Mouse (Mus musculus): ENCODE measurements around the gene Wdr11. TPM values are rescaled to one million over a fixed set of nuclear protein-coding genes. Genes with fewer than 3 reads are reported as not detected.

The Wdr11 gene
- total RNA-seq (2021): 10 to 100 TPM; 41.0 to 41.5 TPM

DNA sequence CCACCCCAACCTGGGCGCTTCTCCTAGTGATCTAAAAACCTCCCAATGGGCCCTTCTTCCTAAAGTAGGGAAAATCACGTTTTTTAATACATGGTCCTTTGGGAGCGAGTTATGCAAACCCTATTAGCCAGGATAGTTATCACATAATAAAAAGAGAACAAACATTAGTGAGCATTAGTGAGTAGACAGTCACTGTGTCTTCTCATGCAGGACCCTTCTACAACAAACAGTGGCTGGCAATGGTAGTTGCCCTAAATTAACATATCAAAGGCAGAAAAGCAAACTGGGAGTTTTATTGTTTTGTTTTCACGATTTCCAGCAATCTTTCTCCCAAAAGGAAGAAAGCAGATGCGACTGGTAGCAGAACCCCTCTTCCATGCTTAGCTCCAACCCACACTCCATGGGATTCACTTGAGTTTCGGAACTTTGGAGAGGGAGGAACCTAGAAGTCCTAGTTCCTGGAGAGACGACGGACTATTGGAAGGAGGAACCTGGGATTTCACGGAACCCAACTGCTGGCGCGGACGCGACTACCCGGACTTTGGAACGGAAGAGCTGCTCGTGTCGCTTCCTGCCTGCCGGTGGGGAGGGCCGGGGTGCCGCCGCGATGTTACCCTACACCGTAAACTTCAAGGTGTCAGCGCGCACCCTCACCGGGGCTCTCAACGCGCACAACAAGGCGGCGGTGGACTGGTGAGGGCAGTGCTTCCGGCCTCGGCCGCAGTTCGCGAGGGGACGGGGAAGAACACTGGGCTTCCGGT lies at the start of gene Wdr11:
Gene Wdr11 (plus strand): TSS at position 493 of the 761 bp plus-strand sequence.
- intact Hi-C loops (cut with DNase I): loop anchor here (10.0 kb wide), 2 partner anchors 727 to 807 kb away; no protein-coding TSS in a partner anchor

DNA sequence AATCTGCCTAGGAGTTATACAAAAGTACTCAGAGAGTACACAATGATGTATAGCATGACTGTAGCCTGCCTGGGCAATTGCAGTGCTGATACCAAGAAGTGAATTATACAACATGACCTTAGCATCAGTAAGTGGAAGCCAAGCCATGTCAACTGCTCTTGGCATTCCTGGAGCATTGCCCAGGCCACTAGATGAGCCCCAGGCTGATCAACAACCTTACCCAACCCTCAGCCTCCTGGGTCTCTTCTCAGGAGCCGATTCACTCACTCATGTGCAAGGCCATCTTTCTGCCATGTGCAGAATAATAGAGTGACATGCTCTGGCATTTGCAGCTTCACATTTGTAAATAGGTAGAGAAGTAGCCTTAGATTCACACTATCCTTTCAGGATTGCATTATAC lies 24.1 kb upstream of the Wdr11 start:
- intact Hi-C loops (cut with DNase I): no loop called here
- no peak for DNase-seq (ENCODE audit: low spot score in 2 of 2)

More for the DNA sequence above, at the start of gene Wdr11:
- DNase-seq (ENCODE audit: low spot score in 2 of 2): peak; percentile 83 to 84

DNA sequence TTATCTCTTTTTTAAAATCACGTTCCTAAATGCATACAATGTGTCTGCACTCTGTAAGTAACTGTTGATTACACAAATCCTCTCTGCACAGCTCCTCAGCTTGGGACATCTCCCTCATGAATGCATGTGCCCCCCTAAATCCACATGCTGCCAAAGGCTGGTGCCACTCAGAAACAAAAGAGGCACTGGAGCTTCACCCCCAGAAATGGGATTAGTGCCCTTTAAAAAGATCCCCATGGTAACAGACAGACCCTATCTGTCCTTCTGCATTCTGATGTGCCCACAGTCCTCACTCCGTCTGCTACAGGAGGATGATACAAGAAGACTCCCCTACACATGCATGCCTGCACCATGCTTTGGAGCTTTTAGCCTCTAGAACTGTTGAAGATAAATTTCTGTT lies 23.3 kb upstream of the Wdr11 start:
- no peak for DNase-seq (ENCODE audit: low spot score in 2 of 2)
- intact Hi-C loops (cut with DNase I): no loop called here

DNA sequence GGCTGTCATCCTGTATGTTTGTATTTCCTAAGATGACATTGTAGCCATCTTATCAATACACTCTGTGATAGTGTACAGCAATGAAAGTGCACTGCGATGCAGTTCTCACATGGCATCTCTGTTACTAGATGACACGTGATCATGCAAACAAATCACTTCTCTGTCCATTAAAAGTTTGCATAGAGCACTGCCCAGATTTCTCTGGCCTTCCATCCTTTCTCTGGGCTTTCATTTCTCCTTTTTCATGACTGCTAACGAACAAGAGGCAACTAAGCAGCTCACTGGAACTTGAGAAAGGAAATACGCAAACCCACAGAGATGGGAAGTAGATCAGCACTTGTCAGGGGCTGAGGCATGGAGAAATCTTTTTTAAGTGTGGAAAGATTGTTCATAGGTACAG lies 17.2 kb upstream of the Wdr11 start:
- DNase-seq (ENCODE audit: low spot score in 2 of 2): no peak
- intact Hi-C loops (cut with DNase I): no loop called here

DNA sequence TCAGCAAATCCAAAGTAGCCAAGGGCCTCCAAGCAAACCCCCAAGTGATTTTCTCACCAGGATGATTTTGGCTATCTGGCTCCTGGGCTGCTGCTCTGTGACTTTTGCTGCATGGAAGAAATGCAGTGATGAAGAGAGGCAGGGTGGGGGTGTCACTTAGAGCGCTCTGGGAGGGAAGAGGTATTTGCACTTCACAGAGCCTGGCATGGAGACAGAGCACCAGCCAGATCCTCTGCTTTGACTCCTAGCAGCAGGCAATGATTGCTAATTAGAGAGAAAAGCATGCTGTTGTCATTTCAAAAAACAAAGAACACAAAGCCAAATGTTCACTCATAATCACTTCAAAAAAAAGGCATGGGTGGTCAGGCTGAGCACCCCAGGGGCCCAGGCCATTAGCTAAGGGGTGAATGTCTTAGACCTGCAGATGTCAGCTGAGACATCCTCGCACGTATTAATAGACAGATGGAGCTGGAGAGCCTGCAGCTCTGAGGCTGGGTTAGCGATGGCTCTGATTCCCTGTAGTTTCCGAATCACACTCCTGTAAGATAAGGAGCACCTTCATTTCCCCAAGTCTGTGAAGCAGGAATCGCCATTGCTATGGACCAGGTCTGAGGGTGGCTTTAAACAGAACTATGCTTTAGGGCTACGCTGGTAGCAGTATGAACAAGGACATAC lies 16.4 kb upstream of the Wdr11 start:
- DNase-seq (ENCODE audit: low spot score in 2 of 2): no peak
- intact Hi-C loops (cut with DNase I): no loop called here

DNA sequence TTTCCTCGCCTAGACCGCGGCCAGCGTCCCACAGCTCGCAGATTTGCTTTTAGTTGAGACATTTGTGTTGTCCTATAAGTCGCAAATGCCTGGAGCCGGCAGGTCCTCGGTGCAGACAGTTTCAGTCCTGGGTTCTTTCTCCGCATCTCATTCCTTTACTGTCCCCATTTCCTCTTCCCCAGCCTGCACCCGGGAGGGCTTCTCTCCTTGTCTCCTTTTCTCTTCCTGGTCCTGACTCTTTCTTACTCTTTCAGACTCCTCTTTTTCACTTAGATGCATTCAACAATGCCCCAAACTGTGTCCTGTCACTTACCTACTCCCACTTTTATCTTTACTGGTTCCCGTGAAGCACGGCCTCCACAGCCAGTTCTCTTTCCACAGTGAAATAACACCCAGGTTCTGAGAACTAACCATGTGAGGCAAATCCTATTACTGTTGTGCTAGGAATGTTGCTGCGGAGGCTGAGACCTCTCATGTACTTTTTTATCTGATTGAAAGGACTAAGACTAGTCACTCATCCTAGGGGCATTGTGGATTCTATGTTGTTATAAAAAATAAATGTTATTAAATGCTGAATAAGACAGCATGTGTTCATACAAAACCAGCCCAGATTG lies 576 bp downstream of the Wdr11 start:
- no peak for DNase-seq (ENCODE audit: low spot score in 2 of 2)
- intact Hi-C loops (cut with DNase I): loop anchor here (10.0 kb wide), 2 partner anchors 727 to 807 kb away; no protein-coding TSS in a partner anchor

DNA sequence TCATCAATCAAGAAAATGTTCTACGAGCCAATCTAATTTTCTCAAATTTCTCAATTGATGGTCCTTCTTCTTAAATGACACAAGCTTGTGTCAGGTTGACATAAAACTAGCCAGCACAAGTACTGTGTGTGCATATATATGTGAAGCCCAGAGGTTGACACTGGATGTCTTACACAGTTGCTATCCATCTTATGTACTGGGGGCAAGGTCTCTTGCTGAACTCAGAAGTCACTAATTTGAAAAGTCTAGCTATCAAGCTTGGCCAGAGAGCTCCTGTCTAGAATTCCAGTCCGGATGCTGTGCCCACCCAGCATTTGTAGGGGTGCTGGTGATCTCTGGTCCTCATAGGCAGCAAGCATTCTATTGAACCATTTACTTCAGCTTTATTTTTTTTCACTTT lies 5.5 kb downstream of the Wdr11 start:
- DNase-seq (ENCODE audit: low spot score in 2 of 2): no peak
- intact Hi-C loops (cut with DNase I): loop anchor here (10.0 kb wide), 2 partner anchors 732 to 812 kb away; no protein-coding TSS in a partner anchor

DNA sequence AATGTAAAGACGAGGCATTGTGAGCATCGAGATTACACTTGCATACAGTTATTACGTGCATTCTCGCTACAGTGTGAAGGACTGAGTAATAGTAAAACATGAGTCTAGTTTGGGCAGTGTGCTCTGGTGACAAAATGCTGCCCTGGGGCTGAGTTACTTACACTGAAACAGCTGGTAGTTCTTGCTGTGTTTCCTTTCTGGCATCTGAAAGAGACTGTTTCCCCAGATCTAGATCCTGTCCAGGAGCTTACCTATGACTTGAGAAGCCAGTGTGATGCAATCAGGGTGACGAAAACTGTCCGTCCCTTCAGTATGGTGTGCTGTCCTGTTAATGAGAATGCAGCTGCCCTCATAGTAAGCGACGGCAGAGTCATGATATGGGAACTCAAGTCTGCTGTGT lies 14.6 kb downstream of the Wdr11 start:
- intact Hi-C loops (cut with DNase I): no loop called here
- no peak for DNase-seq (ENCODE audit: low spot score in 2 of 2)

DNA sequence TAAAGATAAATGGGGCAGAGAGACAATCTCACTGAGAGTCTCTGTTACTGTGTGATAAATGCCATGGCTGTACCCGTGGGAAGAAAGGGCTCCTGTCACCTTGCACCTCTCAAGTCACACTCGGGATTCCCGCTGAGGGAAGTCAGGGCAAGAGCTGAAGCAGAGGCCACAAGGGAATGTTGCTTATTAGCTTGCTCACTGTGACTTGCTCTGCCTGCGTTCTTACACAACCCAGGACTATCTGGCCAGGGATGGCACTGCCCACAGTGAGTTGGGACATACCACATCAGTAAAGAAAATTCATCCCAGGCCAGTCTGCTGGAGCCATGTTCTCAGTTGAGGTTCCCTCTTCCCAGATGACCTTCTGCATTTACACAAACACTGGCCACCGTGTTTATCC lies 29.5 kb downstream of the Wdr11 start:
- intact Hi-C loops (cut with DNase I): no loop called here

DNA sequence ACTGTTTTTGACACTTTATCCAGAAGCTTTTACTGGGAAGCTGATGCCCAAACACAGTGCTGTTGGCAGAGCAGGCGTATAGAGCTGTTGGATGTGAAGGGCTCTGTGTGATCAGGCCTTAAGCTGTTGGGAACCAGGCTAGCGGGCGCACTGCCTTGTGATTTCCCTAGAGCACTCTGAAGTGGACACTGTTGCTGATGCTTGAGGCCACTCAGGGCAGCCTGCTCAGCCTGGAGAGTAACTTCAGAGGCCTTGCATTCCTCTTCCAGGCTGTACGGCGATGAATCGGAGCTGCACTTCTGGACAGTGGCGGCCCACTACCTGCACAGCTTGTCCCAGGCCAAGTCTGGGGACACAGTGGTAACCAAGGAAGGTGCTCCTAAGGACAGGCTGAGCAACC lies 38.7 kb downstream of the Wdr11 start:
- no peak for DNase-seq (ENCODE audit: low spot score in 2 of 2)
- intact Hi-C loops (cut with DNase I): no loop called here

More for the DNA sequence above, 29.5 kb downstream of the Wdr11 start:
- DNase-seq (ENCODE audit: low spot score in 2 of 2): no peak

DNA sequence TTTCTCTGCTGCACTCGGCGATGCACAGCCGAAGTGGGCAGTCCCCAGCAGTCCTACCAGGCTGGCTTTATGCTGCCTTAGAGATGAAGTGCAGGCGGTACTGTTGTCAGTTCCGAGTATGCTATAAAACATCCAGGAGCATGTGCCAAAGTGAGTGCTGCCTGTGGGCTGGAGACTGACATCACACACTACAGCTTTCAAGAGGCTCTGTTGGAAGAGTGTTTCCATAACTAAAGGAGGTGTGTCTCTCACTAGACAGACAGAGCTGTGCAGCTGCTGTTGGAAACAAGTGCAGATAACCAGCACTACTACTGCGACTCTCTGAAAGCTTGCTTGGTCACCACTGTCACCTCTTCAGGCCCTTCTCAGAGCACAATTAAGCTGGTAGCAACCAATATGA lies 39.8 kb downstream of the Wdr11 start:
- peak in 1 of 2 experiments; percentile 30 for DNase-seq (ENCODE audit: low spot score in 2 of 2)
- intact Hi-C loops (cut with DNase I): no loop called here

DNA sequence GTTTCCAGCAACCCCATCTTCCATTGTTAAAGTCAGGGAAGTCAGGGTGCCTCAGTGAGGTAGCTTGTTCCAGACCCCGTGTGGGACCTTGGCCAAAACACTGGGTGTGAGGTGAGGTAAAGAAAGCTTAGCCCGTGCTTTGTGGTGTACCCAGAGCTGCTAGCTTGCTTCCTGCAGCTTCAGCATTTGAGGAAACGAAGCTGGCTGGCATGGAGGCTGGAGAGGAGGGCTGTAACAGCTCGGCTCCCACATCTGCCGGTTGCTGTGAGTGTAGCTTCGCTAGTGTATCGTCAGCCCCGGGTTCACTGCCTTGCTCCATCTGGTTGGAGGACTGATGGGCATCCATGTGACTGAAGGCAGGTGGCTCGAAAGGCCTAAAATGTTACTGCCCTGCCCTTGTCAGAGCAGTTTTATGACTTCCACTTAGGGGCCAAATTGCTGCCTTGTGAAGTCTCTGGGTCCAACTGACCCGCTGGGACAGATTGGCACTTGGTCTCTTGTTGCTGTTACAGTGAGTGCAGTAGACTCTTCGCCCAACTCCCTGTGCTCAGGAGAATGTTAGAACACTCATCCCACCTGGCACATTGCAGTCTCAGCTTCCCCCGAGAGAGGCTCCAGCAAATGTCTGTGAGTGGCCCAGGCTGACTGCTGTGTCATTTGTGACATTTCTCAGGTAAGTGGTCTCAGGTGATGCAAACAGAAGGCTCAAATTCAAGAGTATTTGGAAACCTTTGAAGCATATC lies 44.4 kb downstream of the Wdr11 start:
- intact Hi-C loops (cut with DNase I): no loop called here
- no peak for DNase-seq (ENCODE audit: low spot score in 2 of 2)

DNA sequence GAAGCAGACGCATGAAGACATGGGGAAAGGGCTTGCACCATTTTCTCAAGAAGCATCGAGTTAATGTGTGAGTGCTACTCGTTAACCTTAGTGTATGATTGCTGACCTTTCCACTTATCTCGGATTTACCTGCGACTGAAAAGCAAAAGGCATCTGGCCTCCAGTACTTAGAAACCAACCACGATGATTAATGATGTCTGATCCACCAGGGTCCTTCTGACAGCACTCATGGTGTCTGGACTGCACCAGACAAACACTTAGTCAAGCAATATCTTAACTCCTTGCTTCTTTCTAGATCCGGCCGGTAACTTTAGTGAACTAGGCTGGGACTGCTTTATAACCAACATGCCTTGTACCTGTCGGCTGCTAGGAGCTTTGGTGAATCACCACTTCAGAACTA lies 45.3 kb downstream of the Wdr11 start:
- no peak for DNase-seq (ENCODE audit: low spot score in 2 of 2)
- intact Hi-C loops (cut with DNase I): no loop called here

DNA sequence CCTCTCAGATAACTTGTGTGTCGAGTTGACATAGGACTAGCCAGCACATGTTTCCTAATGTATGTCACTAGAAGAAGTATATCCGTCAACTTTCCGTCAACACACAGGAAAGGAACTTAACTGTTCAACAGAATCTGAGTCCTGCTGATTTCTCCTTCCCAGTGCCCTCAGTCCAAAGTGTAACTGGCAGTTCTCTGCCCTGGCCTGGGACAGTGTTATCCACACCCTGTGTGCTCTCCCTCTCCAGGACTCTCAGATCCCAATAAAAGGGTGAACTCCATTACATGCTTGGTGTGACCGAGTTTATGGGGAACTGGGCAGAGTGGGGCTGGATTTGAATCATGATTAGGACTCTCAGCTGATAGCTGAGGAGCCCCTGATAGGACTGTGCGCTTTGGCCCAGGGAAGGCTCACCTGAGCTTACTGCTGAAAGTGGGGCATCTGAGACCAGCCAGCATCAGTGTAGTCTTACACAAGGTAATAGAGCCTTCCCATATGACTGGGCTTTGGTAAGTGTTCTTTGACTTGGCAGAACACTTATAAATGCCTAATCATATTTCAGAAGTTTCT lies 46.3 kb downstream of the Wdr11 start:
- no peak for DNase-seq (ENCODE audit: low spot score in 2 of 2)
- intact Hi-C loops (cut with DNase I): no loop called here

DNA sequence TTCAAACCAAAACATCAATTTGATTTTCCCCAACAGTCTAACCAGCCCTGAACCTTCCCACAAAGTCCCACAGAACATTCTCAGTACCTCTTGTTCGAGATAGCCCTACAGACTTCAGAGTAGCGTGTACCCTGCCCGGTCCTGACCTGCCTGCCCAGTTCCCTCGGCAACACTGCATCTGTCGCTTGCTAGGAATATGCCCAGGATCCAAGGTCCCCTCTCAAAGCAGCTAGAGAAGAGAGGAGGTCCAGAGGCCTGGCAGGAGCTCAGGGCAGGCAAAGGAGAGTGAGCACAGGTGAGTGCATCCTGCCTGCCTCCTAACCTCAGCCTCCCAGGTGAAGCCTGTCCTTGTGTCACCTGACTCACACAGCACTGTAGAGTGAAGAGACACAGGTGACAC lies 47.3 kb downstream of the Wdr11 start:
- DNase-seq (ENCODE audit: low spot score in 2 of 2): no peak
- intact Hi-C loops (cut with DNase I): no loop called here

DNA sequence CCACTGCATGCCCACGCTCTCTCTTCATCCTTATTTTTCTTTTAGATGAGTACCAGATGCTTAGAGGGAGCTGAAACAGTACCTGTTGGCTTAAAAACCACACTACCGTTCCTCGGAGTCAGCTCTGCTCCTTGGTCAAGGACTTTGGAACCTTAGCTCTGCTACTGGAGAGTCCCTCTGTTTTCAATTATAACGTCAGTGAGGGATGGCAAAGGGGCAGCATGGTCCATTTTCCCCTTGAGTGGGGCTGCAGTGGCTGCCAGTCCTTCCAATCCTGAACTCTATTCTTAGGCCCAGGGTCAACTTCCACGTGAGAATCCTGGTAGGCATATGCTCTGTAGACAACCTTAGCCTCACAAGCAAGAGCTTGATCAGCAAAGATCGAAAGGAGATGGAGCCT lies 48.2 kb downstream of the Wdr11 start:
- intact Hi-C loops (cut with DNase I): no loop called here
- DNase-seq (ENCODE audit: low spot score in 2 of 2): no peak

DNA sequence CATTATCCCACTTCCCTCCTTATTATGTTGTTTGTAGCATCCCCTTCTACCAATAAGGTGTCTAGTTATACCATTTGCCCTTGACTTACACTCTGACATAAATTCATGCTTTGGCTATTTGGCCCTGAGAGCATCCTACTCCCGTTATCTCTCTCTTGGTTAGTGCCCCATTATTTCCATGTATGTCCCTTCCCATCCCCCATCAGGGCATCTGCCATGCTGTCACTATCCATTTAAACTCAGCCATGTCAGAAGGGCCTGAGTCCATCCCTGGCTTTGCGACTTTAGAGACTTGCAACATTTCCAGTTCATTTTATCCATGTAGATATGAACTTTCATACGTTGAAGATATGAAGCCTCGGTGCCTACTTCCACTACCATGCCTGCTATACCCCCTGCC lies 51.6 kb downstream of the Wdr11 start:
- no peak for DNase-seq (ENCODE audit: low spot score in 2 of 2)
- intact Hi-C loops (cut with DNase I): no loop called here

DNA sequence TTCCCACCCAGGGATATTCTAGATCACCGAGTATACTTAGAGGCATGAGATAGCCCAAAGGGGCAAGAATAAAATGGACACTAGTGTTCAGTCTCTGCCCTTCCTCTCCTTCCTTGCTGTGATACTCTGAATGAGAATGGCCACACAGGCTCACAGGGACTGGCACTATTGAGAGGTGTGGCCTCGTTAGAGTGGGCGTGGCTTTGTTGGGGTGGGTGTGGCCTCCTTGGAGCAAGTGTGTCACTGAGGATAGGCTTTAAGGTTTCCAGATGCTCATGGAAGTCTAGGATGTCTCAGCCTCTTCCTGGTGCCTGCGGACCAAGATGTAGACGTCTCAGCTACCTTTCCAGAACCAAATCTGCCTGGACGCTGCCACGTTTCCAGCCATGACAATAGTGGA lies 56.1 kb downstream of the Wdr11 start:
- intact Hi-C loops (cut with DNase I): no loop called here
- no peak for DNase-seq (ENCODE audit: low spot score in 2 of 2)

DNA sequence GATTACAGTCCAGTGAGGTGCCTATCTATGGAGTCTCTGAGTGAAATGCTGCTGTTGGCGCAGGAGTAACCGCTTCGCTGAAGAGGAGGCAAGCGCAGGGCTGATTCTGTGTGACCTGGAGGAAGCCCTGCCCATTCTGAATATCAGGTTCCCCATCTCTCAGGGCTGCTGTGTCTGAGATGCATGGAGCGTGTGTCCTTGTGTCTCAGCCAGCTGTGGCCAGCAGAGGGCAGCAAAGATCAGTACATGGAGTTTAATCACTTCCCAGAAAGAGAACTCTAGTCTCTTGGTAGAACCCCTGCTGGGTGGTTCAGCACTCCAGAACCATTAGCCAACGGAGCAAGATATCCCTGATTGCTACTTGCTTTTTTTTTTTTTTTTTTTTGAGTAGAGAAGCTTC lies 57.3 kb downstream of the Wdr11 start:
- DNase-seq (ENCODE audit: low spot score in 2 of 2): peak; percentile 76 to 88

DNA sequence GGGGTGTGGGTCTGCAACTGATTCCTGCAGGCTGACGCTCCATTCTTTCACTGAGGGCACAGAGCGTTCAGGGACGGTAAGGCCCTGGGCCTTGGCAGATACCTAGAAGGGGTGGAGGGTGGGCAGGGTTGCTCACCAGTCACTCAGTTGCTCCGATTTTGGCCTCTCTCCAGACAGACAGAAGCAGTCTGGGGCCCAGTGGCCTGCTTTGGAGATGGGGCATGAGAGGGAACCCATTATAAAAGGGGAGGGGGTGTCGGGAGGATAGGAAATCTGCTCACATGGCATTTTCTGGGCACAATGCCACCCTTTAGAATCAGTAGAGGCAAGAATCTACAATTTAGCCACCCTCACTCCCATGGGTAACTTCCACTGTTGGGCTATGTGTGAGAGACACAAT lies 59.1 kb downstream of the Wdr11 start:
- no peak for DNase-seq (ENCODE audit: low spot score in 2 of 2)
- intact Hi-C loops (cut with DNase I): loop anchor here (2.0 to 5.0 kb wide), 2 partner anchors 732 to 826 kb away; no protein-coding TSS in a partner anchor

More for the DNA sequence above, 57.3 kb downstream of the Wdr11 start:
- intact Hi-C loops (cut with DNase I): no loop called here
